Mouse (Mus musculus): ENCODE measurements around the gene Hoxc5.
A peak's percentile ranks its signal among the peaks of the same experiment; 100 is the strongest.

Hoxc5 gene

DNA sequence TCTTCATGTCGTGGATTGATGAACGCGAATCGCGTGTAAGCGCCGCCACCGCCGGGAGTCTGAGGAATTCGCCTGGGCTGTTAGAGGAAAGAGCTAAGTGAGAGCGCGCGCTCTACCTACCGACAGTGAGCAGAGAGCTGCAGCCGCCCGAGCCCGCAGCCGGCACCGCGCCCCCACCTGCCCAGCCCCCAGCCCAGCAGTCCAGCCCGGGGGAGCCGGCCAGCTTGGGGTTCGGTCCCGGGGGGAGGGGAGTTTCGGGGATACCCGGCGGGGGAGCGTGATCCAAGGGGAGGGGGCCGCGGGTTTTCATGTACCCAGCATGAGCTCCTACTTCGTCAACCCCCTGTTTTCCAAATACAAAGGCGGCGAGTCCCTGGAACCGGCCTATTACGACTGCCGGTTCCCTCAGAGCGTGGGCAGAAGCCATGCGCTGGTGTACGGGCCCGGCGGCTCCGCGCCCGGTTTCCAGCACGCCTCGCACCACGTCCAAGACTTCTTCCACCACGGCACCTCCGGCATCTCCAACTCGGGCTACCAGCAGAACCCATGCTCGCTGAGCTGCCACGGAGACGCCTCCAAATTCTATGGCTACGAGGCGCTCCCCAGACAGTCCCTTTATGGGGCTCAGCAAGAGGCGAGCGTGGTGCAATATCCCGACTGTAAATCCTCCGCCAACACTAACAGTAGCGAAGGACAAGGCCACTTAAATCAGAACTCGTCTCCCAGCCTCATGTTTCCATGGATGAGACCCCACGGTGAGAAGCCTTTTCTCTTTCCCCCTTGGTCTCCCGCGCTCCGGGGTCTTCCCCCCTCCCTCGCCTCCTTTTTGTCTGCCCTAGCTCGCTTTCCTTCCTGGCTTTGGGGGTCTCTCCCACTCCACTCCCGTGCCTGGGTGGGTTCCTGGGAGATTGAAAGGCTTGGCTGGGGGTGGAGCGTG lies 23.5 kb downstream of the Hoxc5 start, which contains the start of gene Hoxc8:
Hoxc8 (plus strand) TSS at position 147 of the 937 bp plus-strand sequence.
- DNase-seq = no peak

- DNase-seq = no peak
Measured at GRCm38 (mm10) chr15:102991782-102992181, 24.5 kb downstream of the Hoxc5 start.

DNA sequence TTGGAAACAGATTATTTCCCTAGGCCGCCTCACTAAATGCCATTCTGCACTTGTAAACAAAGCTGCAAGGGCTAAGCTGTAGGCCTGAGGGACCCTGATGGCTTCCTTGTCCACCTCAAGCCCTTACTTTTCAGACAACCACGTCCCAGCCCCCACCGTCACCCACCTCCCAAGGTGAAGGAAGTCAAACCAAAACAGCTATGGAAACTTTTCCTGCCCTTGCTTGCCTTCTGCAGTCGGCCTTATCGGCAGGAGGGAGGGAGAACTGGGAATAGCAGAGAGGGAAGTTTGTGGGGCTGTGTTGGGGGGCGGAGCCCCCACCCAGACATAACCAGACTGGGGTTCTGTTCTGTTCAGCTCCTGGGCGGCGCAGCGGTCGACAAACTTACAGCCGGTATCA lies 25.0 kb downstream of the Hoxc5 start:
- no peak for DNase-seq

GRCm38 (mm10) chr15:102992863-102993262 lies 25.6 kb downstream of the Hoxc5 start:
- no peak for DNase-seq

DNA sequence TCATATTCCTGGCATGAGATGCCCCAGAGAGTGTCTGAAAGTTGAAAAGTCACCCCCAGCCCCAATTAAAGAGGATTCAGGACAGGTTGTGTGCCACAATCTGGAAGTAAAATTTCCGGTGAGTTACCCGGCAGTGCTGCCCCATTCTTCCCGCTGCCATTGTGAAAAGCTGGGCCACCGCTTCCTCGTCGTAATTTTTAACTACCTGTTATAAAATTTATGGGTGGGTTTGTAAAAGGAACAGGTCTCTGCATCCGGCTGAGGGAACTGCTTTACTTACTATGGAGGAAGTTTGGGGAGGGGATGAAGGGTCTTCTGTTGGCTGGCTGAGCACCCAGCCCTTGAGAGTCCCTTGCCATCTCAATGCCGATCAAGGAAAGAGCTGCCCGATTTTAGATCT lies 29.3 kb downstream of the Hoxc5 start:
- DNase-seq = no peak

GRCm38 (mm10) chr15:102997431-102997830 lies 30.2 kb downstream of the Hoxc5 start:
- DNase-seq = no peak

DNA sequence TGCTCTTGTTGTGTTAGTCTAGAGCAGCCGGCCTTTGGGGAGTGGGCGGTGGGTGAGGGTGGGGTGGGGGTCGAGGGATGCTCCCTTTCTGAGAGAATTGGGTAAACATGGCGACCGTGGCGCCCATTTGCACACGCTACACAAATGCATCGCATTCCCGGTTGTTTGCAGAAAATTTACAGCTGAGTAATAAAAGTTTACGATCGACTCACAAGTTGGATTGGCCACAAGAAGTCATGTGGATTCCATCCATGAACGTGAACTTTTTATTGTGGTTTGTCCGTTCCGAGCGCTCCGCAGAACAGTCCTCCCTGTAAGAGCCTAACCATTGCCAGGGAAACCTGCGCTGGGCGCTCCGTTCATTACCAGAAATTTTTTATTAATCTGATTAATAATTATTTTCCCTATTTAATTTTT lies 30.7 kb downstream of the Hoxc5 start, which contains the start of gene Hoxc6:
Hoxc6 (plus strand) TSS at position 319 of the 417 bp plus-strand sequence.
- no peak for DNase-seq

GRCm38 (mm10) chr15:102998608-102999182 lies 31.5 kb downstream of the Hoxc5 start:
- no peak for DNase-seq

- peak; percentile 25 to 35 for DNase-seq
Measured at GRCm38 (mm10) chr15:102999183-102999831, 32.1 kb downstream of the Hoxc5 start.

DNA sequence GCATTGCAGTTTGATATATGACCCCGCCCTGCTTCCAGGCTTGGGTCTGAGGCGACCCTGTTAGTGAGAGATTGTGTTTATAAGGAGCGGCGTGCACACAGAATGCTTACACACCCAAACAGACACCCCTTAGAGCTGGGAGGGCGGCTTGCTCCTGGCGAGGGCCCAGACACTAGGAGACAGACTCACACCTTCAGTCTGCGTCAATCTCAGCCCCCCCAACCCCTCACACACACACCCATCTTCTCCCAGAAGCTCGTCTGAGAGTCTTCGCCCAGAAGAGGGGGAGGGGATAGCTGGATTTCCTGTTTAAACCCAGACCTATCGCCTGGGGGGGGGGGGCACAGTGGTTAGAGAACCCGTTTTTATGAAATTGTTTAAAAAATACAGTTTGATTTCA lies 32.7 kb downstream of the Hoxc5 start:
- DNase-seq = no peak

GRCm38 (mm10) chr15:103000501-103000901 lies 33.3 kb downstream of the Hoxc5 start:
- no peak for DNase-seq

DNA sequence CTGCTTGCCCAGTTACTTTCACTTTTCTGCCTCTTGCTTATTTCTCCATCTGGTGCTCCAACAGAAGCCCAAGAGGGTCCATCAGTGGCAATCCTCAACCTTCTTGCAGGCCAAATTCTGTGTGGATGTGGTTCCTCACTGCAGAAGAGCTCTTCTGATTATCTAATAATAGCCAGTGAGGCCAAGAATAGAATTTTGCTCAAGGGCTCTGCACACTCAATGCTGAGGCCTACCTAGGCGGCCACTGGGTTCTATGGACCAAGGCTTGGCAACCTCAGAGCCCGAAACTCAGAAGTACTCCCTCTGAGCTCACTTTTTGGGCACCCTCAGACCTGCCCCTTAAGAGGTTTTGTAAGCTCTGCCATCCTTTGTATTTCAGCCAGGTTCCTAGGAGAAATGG lies 34.1 kb downstream of the Hoxc5 start:
- DNase-seq = no peak

DNA sequence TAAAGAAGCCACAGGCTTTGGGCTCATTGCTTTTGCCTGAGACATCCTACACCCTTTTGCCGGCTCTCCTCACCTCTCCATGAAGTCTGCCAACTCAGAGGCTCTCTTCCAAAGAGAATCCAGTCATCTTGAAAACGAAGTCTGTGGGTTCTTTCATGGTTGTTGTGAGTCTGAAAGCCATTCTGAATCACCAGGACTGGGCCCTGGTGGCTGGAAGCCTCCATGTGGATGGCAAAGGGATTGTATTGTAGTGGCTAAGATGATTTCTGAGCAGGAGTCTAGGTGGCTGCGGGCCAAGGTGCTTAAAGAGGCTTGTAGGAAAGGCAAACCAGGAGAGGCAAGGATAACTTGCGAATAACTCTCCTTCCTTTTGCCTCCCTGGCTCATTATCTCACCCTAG lies 34.9 kb downstream of the Hoxc5 start:
- no peak for DNase-seq

DNA sequence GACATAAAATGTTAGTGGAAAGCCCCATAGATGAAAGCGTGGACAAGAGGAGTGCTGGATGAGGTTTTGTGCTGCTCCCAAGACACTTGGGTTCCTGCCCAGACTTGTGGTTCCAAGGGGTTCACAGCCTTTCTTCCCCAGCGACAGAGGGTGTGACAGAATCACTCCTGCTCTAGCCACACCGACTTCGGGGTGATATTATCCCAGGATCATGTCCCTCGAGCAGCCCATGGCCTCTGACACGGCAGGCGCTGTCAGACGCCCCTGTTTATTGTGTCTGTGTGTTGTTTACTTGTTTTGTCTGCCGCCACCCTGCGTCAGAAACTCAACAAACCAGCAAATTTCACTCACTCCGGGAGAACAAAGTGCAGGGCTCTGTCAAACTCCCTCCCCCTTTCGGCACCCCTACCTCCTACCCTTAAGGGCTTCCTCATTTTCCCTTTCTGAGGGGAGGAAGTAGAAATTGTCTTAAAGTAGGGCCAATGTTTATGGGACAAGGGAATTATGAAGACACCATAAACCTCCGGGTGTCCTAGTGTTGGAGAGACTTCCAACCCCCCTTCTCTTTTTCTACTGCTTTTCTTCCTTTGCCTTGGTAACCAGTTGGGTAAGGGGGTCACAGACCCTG lies 35.7 kb downstream of the Hoxc5 start:
- no peak for DNase-seq

GRCm38 (mm10) chr15:103005308-103005707 lies 38.1 kb downstream of the Hoxc5 start:
- no peak for DNase-seq

DNA sequence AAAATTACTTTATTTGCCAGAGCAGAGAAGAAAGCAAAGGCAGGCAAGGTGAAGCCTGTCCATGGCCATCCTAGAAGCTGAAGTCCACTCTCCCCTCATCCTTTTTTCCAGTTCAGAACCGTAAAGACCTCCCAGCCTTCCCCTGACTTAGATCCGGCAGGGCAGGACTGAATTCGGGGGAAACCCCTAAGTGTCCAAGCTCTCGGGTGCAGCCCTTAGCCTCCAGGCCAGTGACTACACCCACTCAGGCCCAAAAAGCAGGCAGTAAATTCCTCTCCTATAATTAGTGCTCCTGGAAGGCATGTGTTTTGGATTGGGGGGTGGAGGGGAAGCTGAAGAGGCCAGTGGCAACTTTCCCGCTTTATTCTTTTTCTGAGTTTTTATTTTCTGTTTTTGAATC lies 38.6 kb downstream of the Hoxc5 start:
- no peak for DNase-seq

DNA sequence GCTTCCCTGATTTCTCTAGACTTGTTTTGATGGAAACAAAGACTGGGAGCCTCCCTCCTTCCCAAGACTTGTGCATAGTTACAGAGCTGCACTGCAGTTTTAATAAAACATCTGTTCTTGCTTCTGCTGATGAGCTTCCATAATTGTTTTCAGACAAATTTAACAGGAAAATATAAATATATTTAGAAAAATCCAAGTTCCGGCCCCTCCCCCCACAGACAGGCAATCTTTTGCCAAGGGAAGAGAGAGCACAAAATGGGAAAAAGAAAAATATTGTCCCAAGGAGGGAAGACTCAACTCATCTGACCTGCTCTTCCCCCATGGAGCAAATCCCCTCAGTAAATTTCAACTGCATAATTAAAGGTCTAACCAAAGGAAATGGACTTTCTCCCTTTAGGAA lies 39.1 kb downstream of the Hoxc5 start:
- DNase-seq = no peak

DNA sequence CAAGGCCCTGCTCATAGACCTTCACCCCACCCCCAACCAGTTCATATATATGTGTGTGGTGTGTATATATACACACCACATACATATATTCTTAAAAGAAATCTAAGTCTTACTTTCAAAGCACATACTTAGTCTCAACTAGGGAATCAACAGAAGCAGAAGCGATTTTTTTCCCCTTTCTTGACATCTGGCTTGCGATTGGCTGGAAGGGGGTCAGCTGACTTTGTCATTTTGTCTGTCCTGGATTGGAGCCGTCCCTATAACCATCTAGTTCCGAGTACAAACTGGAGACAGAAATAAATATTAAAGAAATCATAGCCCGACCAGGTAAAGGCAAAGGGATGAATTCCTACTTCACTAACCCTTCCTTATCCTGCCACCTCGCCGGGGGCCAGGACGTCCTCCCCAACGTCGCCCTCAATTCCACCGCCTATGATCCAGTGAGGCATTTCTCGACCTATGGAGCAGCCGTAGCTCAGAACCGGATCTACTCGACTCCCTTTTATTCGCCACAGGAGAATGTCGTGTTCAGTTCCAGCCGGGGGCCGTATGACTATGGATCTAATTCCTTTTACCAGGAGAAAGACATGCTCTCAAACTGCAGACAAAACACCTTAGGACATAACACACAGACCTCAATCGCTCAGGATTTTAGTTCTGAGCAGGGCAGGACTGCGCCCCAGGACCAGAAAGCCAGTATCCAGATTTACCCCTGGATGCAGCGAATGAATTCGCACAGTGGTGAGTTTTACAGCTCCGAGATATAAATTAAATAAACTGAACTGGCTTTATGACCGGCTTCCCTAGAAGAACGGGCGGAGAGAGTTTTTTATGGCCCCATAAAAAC lies 42.2 kb downstream of the Hoxc5 start:
- no peak for DNase-seq

DNA sequence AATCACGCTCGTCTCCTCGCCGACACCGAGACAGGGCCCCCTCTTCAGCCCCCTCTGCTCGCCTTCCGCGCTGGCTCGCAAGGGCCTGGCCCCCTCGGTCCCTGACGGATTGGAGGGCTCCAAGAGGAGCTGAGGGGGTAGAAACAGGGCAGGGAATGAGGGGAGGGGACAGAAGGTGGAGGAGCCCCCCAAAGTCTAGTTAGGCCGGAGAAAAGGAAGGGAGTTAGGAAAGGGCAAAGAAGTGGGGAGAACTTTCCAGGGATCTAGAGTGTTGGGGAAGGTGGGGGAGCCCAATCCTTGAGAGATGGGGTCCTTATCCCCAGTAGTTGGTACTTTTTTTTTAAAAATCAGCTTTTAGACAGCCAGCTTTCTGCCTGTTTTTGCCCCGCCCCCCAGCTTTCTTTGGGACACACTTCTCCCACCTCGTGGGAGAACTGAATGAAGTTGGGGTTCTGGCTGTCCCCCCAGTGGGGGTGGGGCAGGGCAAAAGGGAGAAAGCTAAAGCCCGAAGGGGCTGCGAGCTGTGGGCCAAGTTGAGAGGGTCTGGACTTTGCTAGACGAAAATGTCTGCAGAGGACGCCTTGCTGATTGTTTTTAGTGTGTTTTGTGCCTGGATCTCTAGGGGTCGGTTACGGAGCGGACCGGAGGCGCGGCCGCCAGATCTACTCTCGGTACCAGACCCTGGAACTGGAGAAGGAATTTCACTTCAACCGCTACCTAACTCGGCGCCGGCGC lies 43.0 kb downstream of the Hoxc5 start:
- no peak for DNase-seq

DNA sequence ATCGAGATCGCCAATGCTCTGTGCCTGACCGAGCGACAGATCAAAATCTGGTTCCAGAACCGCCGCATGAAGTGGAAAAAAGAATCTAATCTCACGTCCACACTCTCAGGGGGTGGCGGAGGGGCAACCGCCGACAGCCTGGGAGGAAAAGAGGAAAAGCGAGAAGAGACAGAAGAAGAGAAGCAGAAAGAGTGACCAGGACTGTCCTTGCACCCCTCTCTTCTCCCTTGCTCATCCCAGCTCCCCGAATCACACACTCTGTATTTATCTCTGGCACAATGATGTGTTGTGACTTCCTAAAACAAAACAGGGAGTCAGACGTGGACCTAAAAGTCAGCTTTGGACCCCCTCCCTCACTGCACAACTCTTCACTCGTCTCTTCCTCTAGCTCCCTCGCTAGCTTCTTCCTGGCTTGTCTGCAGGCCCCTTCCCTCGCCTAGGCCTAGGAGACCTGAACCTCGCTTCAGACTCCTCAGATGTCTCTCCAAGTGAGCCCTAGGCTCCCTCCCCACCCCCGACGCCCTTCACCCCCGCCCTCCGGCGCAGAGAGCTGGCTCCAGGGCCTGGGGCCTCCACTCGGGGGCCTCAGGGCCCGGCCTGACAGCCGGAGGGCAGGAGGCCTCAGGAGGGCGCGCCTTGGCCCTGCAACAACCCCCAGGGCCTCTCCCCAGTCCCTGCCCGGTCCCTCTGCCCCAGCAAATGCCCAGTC lies 43.8 kb downstream of the Hoxc5 start:
- no peak for DNase-seq

Measured in cerebellum, adult 18-20 months (tissue).